Mouse (Mus musculus) midbrain, embryonic 12.5 days (tissue): ENCODE data around the gene Wrnip1. TPM values are rescaled to one million over a fixed set of nuclear protein-coding genes. Genes with fewer than 3 reads are reported as not detected.
A peak's percentile ranks its signal among the peaks of the same experiment; 100 is the strongest.

ENCODE experiments used
- ATAC-seq: fragments of 200-750 bp; cut with Nextera tagmentation; 2 replicates; pipeline ENCODE4 v1.8.0; 2017; ENCODE audit warnings: low read depth, moderate TSS enrichment, moderate library complexity; ENCODE audit not compliant: low FRiP score
- H3K27ac ChIP-seq: fragments of 300-500 bp; sonication (generic); replicated peaks from 2 replicates; pipeline ENCODE4 v1.5.1; 2016; ENCODE audit warnings: mild to moderate bottlenecking
- H3K27me3 ChIP-seq: fragments of 300-500 bp; sonication (generic); 2 replicates; pipeline ENCODE4 v1.6.1; 2016; ENCODE audit warnings: mild to moderate bottlenecking
- H3K36me3 ChIP-seq: fragments of 300-500 bp; sonication (generic); 2 replicates; pipeline ENCODE4 v1.6.1; 2016
- H3K4me1 ChIP-seq: fragments of 300-500 bp; sonication (generic); 2 replicates; pipeline ENCODE4 v1.6.1; 2016
- H3K4me2 ChIP-seq: fragments of 300-500 bp; sonication (generic); replicated peaks from 2 replicates; pipeline ENCODE4 v1.6.1; 2016; ENCODE audit warnings: mild to moderate bottlenecking, moderate library complexity
- H3K4me3 ChIP-seq: fragments of 300-500 bp; sonication (generic); 2 replicates; pipeline ENCODE4 v1.5.1; 2016; ENCODE audit warnings: mild to moderate bottlenecking
- H3K9ac ChIP-seq: fragments of 300-500 bp; sonication (generic); replicated peaks from 2 replicates; pipeline ENCODE4 v1.6.1; 2016; ENCODE audit warnings: mild to moderate bottlenecking, moderate library complexity
- H3K9me3 ChIP-seq: fragments of 300-500 bp; sonication (generic); 2 replicates; pipeline ENCODE4 v1.6.1; 2016; ENCODE audit warnings: mild to moderate bottlenecking
- WGBS: fragments of 180-500 bp; shearing (Covaris S2); methylation state at CpG from one replicate; pipeline ENCODE4 v1.1.7; 2016; 5-methylcytosine and 5-hydroxymethylcytosine counted together
- polyA plus RNA-seq: library from polyadenylated mRNA; unstranded; fragments of >200 nt; fragmentation: Nextera tagmentation; extraction: Ambion mirVana; gene quantifications from 2 replicates; pipeline ENCODE4 v1.2.1, GENCODE M21; 2016

The Wrnip1 gene
- polyA plus RNA-seq, 1 experiment from 2014 or later: 32.4 TPM

DNA sequence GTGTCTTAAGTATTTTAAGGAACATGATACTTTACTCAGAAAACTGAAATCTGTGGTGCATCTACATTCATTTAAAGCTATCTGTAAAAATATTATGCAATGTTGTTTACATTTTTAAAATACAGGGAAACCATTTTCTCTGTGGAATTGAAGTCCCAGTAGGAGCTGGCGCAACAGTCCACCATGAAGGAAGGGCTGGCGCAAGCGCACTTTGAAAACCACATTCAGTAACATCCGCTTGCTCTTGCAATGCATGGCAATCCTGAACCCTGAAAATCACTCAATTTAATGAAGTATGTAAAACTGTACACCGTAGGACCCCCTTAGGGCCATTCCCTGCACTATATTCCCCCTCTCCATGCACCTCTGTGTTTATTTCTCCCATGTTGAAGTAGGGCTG lies 32.7 kb downstream of the Wrnip1 start:
- WGBS: 95% methylated on average over 5 of the region's 5 CpGs
- Histone ChIP-seq H3K4me2 (no peak overlapping the region), H3K27me3 (no peaks in the 10 kb centered on the region; the same call in 1 of the 2 replicates)

GRCm38 (mm10) chr13:32839314-32839713 lies 37.5 kb downstream of the Wrnip1 start:
- H3K9ac ChIP-seq: no peak overlapping the region
- ATAC-seq: no peak

More for the DNA sequence above, 32.7 kb downstream of the Wrnip1 start:
- Histone ChIP-seq H3K27ac (no peak overlapping the region), H3K9ac (no peak overlapping the region), H3K4me1 (no peaks in the 10 kb centered on the region), H3K36me3 (no peaks in the 10 kb centered on the region), H3K4me3 (no peak overlapping the region), H3K9me3 (no peaks in the 10 kb centered on the region)
- ATAC-seq: no peak

DNA sequence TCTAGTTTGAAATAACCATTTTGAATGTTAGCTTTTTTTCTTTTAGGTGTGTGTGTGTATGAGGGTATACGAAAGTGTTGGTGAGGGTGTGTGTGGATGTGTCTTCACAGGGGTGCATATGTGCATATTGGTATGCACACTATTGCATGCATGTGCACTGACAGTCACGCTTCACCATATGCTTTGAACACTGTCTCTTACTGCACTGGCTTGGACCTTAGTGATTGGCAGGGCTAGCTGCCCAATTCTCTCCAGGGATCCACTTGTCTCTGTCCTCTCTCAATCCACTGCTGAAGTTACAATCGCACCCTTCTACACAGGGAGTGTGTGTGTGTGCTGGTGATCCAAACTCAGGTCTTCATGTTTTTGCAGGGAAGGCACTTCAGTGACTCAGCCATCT lies 39.5 kb downstream of the Wrnip1 start:
- 91% methylated on average over 3 of the region's 3 CpGs for WGBS
- Histone ChIP-seq H3K4me3 (no peak overlapping the region), H3K36me3 (no peaks in the 10 kb centered on the region), H3K9me3 (no peaks in the 10 kb centered on the region), H3K27me3 (no peaks in the 10 kb centered on the region), H3K27ac (no peak overlapping the region), H3K9ac (no peak overlapping the region), H3K4me2 (no peak overlapping the region), H3K4me1 (no peaks in the 10 kb centered on the region)
- ATAC-seq: no peak

More at GRCm38 (mm10) chr13:32839314-32839713, 37.5 kb downstream of the Wrnip1 start:
- WGBS: 51% methylated on average over 1 of the region's 1 CpGs
- Histone ChIP-seq H3K4me2 (no peak overlapping the region), H3K4me3 (no peak overlapping the region), H3K27ac (no peak overlapping the region), H3K9me3 (no peaks in the 10 kb centered on the region), H3K4me1 (no peaks in the 10 kb centered on the region), H3K27me3 (no peaks in the 10 kb centered on the region; the same call in 1 of the 2 replicates), H3K36me3 (no peaks in the 10 kb centered on the region)

DNA sequence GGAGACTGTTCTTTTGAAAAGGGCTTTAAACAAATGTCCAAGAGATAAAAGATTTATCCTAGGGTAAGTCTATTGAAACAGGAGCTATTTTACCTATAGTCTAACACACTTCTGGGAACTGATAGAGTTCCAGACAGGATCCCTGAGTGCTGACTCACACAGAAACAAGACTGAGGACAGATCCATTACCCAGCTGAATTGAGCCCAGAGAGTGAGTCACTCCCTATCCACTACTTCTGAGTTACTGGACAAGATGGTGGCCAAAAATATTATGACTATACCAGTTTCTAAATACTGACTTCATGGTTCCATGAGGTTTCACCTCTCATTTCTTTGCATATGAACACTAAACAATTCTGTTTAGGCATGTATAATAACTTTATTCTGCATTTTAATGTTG lies 44.4 kb downstream of the Wrnip1 start:
- no peak overlapping the region for H3K27ac ChIP-seq
- H3K4me1 ChIP-seq: no peaks in the 10 kb centered on the region
- H3K4me3 ChIP-seq: no peak overlapping the region
- no peaks in the 10 kb centered on the region for H3K36me3 ChIP-seq
- H3K4me2 ChIP-seq: no peak overlapping the region
- peaks cover 35% of the 10 kb centered on the region for H3K27me3 ChIP-seq
- no peak for ATAC-seq
- H3K9ac ChIP-seq: no peak overlapping the region
- no peaks in the 10 kb centered on the region for H3K9me3 ChIP-seq

GRCm38 (mm10) chr13:32849092-32849491 lies 47.3 kb downstream of the Wrnip1 start:
- no peak for ATAC-seq
- Histone ChIP-seq H3K9ac (no peak overlapping the region), H3K36me3 (no peaks in the 10 kb centered on the region), H3K27ac (no peak overlapping the region), H3K4me2 (no peak overlapping the region), H3K27me3 (peaks cover 41% of the 10 kb centered on the region), H3K4me3 (no peak overlapping the region), H3K4me1 (0 out of 2 replicates have a peak, but pooled peaks cover 8% of the 10 kb centered on the region), H3K9me3 (no peaks in the 10 kb centered on the region)
- WGBS: 76% methylated on average over 4 of the region's 4 CpGs

GRCm38 (mm10) chr13:32849531-32850123 lies 47.8 kb downstream of the Wrnip1 start:
- ATAC-seq: no peak
- H3K4me2 ChIP-seq: no peak overlapping the region
- 0 out of 2 replicates have a peak, but pooled peaks cover 8% of the 10 kb centered on the region for H3K4me1 ChIP-seq
- no peak overlapping the region for H3K9ac ChIP-seq
- H3K9me3 ChIP-seq: no peaks in the 10 kb centered on the region
- H3K4me3 ChIP-seq: no peak overlapping the region
- no peak overlapping the region for H3K27ac ChIP-seq
- H3K27me3 ChIP-seq: peaks cover 43% of the 10 kb centered on the region
- no peaks in the 10 kb centered on the region for H3K36me3 ChIP-seq

DNA sequence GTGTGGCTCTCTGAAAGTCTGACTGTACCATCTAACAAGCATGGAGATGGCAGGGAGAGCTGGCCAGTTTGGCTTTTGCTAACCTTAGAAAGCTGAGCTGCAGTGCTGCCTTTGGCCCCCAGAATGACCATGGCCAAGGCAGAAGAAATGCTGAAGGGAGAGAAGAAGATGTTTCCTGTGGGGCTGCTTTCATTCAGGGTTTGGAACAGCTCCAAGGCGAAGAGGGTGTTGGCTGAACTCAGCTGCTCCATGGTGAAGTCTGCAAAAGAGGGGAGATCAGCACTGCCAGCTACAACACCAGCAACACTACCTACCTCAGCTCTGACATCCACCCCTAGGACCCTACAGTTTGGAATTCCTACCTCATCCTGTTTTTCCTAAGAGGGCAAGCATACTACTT lies 48.3 kb downstream of the Wrnip1 start:
- Histone ChIP-seq H3K9me3 (no peaks in the 10 kb centered on the region), H3K27ac (no peak overlapping the region)
- WGBS: 89% methylated on average over 1 of the region's 1 CpGs

GRCm38 (mm10) chr13:32850668-32851404 lies 49.0 kb downstream of the Wrnip1 start, which contains the start of gene Serpinb1a:
Gene Serpinb1a, minus strand, starts transcription at chr13:32851185.
- ATAC-seq: no peak
- WGBS: 67% methylated on average over 10 of the region's 10 CpGs
- no peaks in the 10 kb centered on the region for H3K9me3 ChIP-seq
- H3K9ac ChIP-seq: no peak within 1 kb of the TSS
- H3K36me3 ChIP-seq: no peaks in the 10 kb centered on the region
- H3K4me1 ChIP-seq: 0 out of 2 replicates have a peak, but pooled peaks cover 8% of the 10 kb centered on the region
- H3K27ac ChIP-seq: no peak within 1 kb of the TSS
- H3K4me2 ChIP-seq: no peak within 1 kb of the TSS
- no peak within 1 kb of the TSS for H3K4me3 ChIP-seq
- peaks cover 49% of the 10 kb centered on the region for H3K27me3 ChIP-seq

More for the DNA sequence above, 48.3 kb downstream of the Wrnip1 start:
- Histone ChIP-seq H3K36me3 (no peaks in the 10 kb centered on the region), H3K4me2 (no peak overlapping the region), H3K27me3 (peaks cover 47% of the 10 kb centered on the region), H3K9ac (no peak overlapping the region), H3K4me1 (0 out of 2 replicates have a peak, but pooled peaks cover 8% of the 10 kb centered on the region), H3K4me3 (no peak overlapping the region)
- ATAC-seq: no peak

DNA sequence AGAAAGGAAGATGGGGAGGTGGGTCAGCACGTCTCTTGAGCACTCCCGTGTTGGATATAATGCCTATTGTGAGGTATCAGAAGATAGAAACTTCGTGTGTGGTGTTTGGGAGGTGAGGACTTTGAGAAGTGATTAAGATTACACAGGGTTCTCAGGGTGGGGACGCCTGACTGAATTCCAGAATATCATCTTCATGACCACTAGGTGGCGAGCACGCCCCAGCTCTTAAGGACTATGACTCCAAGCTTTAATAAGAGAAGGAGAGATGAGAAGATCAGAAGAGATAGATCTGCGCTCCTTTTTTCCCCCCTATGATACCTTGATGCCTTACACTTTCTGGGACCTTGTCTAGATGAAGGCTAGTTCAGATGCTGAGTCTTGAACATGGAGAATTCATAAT lies 50.1 kb downstream of the Wrnip1 start:
- H3K9ac ChIP-seq: no peak overlapping the region

GRCm38 (mm10) chr13:32852539-32852938 lies 50.7 kb downstream of the Wrnip1 start:
- Histone ChIP-seq H3K27ac (no peak overlapping the region), H3K9me3 (no peaks in the 10 kb centered on the region), H3K4me1 (0 out of 2 replicates have a peak, but pooled peaks cover 8% of the 10 kb centered on the region), H3K27me3 (peaks cover 55% of the 10 kb centered on the region), H3K4me3 (no peak overlapping the region), H3K36me3 (no peaks in the 10 kb centered on the region), H3K4me2 (no peak overlapping the region), H3K9ac (no peak overlapping the region)
- ATAC-seq: no peak; the same call in 1 of the 2 replicates
- 88% methylated on average over 4 of the region's 4 CpGs for WGBS

More for the DNA sequence above, 50.1 kb downstream of the Wrnip1 start:
- 8% methylated on average over 7 of the region's 7 CpGs for WGBS
- ATAC-seq: peak; percentile 64
- Histone ChIP-seq H3K4me3 (no peak overlapping the region), H3K4me2 (no peak overlapping the region), H3K4me1 (0 out of 2 replicates have a peak, but pooled peaks cover 8% of the 10 kb centered on the region), H3K36me3 (no peaks in the 10 kb centered on the region), H3K9me3 (no peaks in the 10 kb centered on the region), H3K27ac (no peak overlapping the region), H3K27me3 (peaks cover 54% of the 10 kb centered on the region)

DNA sequence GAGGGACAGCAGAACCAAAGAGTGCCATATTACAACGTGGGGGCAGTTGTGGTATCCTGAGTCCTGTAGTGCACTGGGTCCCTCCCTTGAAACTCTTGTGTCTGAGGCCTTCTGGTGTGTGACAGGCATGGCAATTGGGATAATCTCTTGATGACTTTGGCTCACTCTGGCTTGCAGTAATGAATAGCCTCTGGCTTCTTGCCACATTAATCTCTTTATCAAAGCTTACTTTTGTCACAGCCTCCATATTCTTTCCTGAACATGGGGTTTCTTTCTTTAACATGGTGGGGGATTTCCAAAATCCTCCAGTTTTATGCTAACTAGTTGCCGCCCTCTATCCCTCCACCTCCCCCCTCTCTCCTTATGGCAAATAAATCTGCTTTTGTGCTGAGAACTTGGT lies 51.2 kb downstream of the Wrnip1 start:
- H3K27ac ChIP-seq: no peak overlapping the region

DNA sequence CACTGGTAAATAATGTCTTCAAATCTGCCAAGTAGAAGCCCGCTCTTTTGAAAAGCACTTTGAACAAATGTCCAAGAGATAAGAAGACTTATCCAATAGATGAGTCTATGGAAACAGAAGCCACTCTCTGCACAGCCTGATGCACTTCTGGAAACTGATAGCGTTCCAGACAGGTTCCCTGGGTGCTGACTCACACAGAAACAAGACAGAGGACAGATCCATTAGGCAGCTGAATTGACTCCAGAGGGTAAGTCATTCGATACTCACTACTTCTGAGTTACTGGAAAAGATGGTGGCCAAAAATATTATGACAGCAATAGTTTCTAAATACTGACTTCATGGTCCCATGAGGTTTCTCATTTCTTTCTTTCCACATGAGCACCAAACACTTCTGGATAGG lies 59.0 kb downstream of the Wrnip1 start:
- H3K4me3 ChIP-seq: no peak overlapping the region
- no peak for ATAC-seq

More for the DNA sequence above, 51.2 kb downstream of the Wrnip1 start:
- no peaks in the 10 kb centered on the region for H3K9me3 ChIP-seq
- WGBS: 20% methylated on average over 2 of the region's 2 CpGs
- peak; percentile 77 for ATAC-seq
- 0 out of 2 replicates have a peak, but pooled peaks cover 8% of the 10 kb centered on the region for H3K4me1 ChIP-seq
- peaks cover 59% of the 10 kb centered on the region for H3K27me3 ChIP-seq
- no peak overlapping the region for H3K4me2 ChIP-seq
- no peak overlapping the region for H3K9ac ChIP-seq
- no peak overlapping the region for H3K4me3 ChIP-seq
- H3K36me3 ChIP-seq: no peaks in the 10 kb centered on the region

More for the DNA sequence above, 59.0 kb downstream of the Wrnip1 start:
- H3K27ac ChIP-seq: no peak overlapping the region
- H3K9ac ChIP-seq: no peak overlapping the region
- no peak overlapping the region for H3K4me2 ChIP-seq
- no peaks in the 10 kb centered on the region for H3K4me1 ChIP-seq
- H3K27me3 ChIP-seq: peaks cover 63% of the 10 kb centered on the region
- no peaks in the 10 kb centered on the region for H3K36me3 ChIP-seq
- WGBS: 90% methylated on average over 3 of the region's 3 CpGs
- no peaks in the 10 kb centered on the region for H3K9me3 ChIP-seq
